Mouse (Mus musculus) common myeloid progenitor, adult 5-6 weeks (primary cell): Measurements from ENCODE around the gene Mrpl28. TPM values are rescaled to one million over a fixed set of nuclear protein-coding genes. Genes with fewer than 3 reads are reported as not detected.
"Not testable (repeated sequence)": the region's sequence is repeated elsewhere in the genome, so short reads cannot be mapped to it uniquely, and the experiment has no call there.

Source experiments
- ATAC-seq: replicated peaks from 2 replicates; pipeline ENCODE4 v1.8.0; 2016; ENCODE audit warnings: low read depth, mild to moderate bottlenecking, moderate TSS enrichment, inconsistent platforms; ENCODE audit not compliant: poor library complexity, severe bottlenecking
- total RNA-seq: library from RNA; stranded (forward); fragments of 200-1000, 187-1606 nt; gene quantifications from 2 replicates; pipeline ENCODE4 v1.2.3, GENCODE M21; 2017

The Mrpl28 gene
- 36.4 and 48.0 TPM in 2 replicates for total RNA-seq

GRCm38 (mm10) chr17:26123267-26123684 lies at the start of gene Mrpl28:
Gene Mrpl28 (plus strand): TSS chr17:26123500.
- ATAC-seq: peak; percentile 82

- no peak for ATAC-seq
Measured at GRCm38 (mm10) chr17:26075246-26075645, 48.1 kb upstream of the Mrpl28 start.

- no peak for ATAC-seq
Measured at GRCm38 (mm10) chr17:26078851-26079250, 44.4 kb upstream of the Mrpl28 start.

GRCm38 (mm10) chr17:26080867-26081266 lies 42.4 kb upstream of the Mrpl28 start:
- no peak for ATAC-seq

GRCm38 (mm10) chr17:26087059-26087564 lies 36.2 kb upstream of the Mrpl28 start:
- no peak for ATAC-seq

GRCm38 (mm10) chr17:26089905-26090632 lies 33.2 kb upstream of the Mrpl28 start, which contains the start of gene Decr2:
Gene Decr2 (minus strand): TSS chr17:26090337.
- peak; percentile 91 for ATAC-seq

- no peak for ATAC-seq
Measured at GRCm38 (mm10) chr17:26094531-26095110, 28.7 kb upstream of the Mrpl28 start.

- ATAC-seq: peak; percentile 65
Measured at GRCm38 (mm10) chr17:26095121-26095740, 28.1 kb upstream of the Mrpl28 start, which contains the start of gene Nme4. Gene Nme4 (minus strand): TSS chr17:26095602.

GRCm38 (mm10) chr17:26098461-26098860 lies 24.8 kb upstream of the Mrpl28 start:
- no peak for ATAC-seq

- not testable (repeated sequence) for ATAC-seq
Measured at GRCm38 (mm10) chr17:26099316-26099715, 24.0 kb upstream of the Mrpl28 start.

- no peak for ATAC-seq
Measured at GRCm38 (mm10) chr17:26100166-26100565, 23.1 kb upstream of the Mrpl28 start.

GRCm38 (mm10) chr17:26101478-26101877 lies 21.8 kb upstream of the Mrpl28 start:
- ATAC-seq: no peak

- ATAC-seq: no peak
Measured at GRCm38 (mm10) chr17:26105619-26106018, 17.7 kb upstream of the Mrpl28 start.

- no peak for ATAC-seq
Measured at GRCm38 (mm10) chr17:26110156-26110555, 13.1 kb upstream of the Mrpl28 start.

- no peak for ATAC-seq
Measured at GRCm38 (mm10) chr17:26111024-26111423, 12.3 kb upstream of the Mrpl28 start.

- no peak for ATAC-seq
Measured at GRCm38 (mm10) chr17:26111722-26112121, 11.6 kb upstream of the Mrpl28 start.

- ATAC-seq: peak; percentile 27; the same call in 1 of the 2 replicates
Measured at GRCm38 (mm10) chr17:26112751-26113150, 10.5 kb upstream of the Mrpl28 start.

GRCm38 (mm10) chr17:26113181-26113948 lies 9.9 kb upstream of the Mrpl28 start, which contains the start of gene Tmem8:
Gene Tmem8 (plus strand): TSS chr17:26113299.
- ATAC-seq: peak; percentile 73

- ATAC-seq: no peak
Measured at GRCm38 (mm10) chr17:26114061-26114460, 9.2 kb upstream of the Mrpl28 start.

GRCm38 (mm10) chr17:26114461-26114860 lies 8.8 kb upstream of the Mrpl28 start:
- not testable (repeated sequence) for ATAC-seq
